Mouse (Mus musculus): ENCODE measurements at regions not wholly inside any gene's neighbourhood (a gene's known extent, or its start where the extent isn't known, plus 50 kb on each side); places are given as distances from the start of the nearest gene placed in this dataset.

- no peak for TF ChIP-seq POLR2A (IDR thresholded peaks at IDR 0.05; ENCODE audit: low read depth, low read length)
- no peak for TF ChIP-seq CTCF (IDR thresholded peaks at IDR 0.05; ENCODE audit: extremely low read depth, insufficient read length, insufficient replicate concordance, low read depth, low read length)
Measured at GRCm38 (mm10) chr4:114680360-114680759, 141.2 kb upstream of the Gm12830 start.
